Mouse (Mus musculus): ENCODE data around the gene Prmt7. TPM values are rescaled to one million over a fixed set of nuclear protein-coding genes. Genes with fewer than 3 reads are reported as not detected.
A peak's percentile ranks its signal among the peaks of the same experiment; 100 is the strongest.

The Prmt7 gene
- polyA plus RNA-seq, 1 experiment from 2014 or later = 54.1 TPM

DNA sequence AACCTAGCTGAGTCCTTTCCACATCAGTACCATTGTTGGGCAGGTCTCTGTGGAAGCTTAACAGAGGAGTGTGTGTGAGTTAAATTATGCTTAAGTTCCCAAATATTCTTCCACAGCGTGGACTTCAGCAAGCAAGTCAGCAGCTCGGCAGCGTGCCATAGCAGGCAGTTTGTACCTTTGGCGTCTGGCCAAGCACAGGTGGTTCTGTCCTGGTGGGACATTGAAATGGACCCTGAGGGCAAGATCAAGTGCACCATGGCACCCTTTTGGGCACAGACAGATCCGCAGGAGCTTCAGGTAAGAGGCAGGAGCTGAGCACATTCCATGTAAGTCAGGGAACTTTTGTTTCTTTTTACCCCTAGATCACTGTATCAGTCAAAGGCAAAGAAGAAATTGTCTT is 26.4 kb downstream of the Prmt7 start:
- Histone ChIP-seq H3K4me2 (ENCODE audit: low read length) (no peak overlapping the region), H3K4me1 (ENCODE audit: control insufficient read depth, insufficient read depth, low read length) (no peaks in the 10 kb centered on the region), H3K9ac (ENCODE audit: low read length) (no peak overlapping the region), H3K36me3 (ENCODE audit: control insufficient read depth, insufficient read depth, low read length) (peaks cover 49% of the 10 kb centered on the region), H3K27ac (ENCODE audit: low read depth, low read length) (no peak overlapping the region), H3K4me3 (ENCODE audit: low read depth, low read length) (no peak overlapping the region), H3K27me3 (replicated peaks; ENCODE audit: control insufficient read depth, insufficient read depth, low read length) (no peaks in the 10 kb centered on the region), H3K9me3 (replicated peaks; ENCODE audit: control insufficient read depth, low read length) (no peaks in the 10 kb centered on the region)
- DNase-seq (ENCODE audit: low spot score) = no peak
- 93% methylated on average over 5 of the region's 5 CpGs for WGBS
- ATAC-seq = no peak

DNA sequence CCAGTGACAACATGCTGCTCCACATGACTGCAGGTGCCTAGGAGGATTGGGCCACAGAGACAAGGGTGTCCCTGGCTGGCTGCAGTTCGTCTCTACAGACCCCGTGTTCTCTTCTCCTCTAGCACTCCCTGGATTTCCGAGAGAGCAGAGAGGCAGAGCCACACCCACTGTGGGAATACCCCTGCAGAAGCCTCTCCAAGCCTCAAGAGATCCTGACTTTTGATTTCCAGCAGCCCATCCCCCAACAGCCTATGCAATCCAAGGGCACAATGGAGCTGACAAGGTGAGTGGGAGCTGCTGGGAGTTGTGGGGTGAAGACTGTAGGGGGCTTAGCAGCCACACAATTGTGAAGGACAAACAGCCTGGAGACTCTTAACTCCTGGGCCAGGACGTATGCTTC is 39.5 kb downstream of the Prmt7 start:
- Histone ChIP-seq H3K4me1 (ENCODE audit: control insufficient read depth, insufficient read depth, low read length) (no peaks in the 10 kb centered on the region), H3K27me3 (replicated peaks; ENCODE audit: control insufficient read depth, insufficient read depth, low read length) (no peaks in the 10 kb centered on the region), H3K36me3 (ENCODE audit: control insufficient read depth, insufficient read depth, low read length) (peaks cover 82% of the 10 kb centered on the region), H3K4me2 (ENCODE audit: low read length) (no peak overlapping the region), H3K9me3 (replicated peaks; ENCODE audit: control insufficient read depth, low read length) (no peaks in the 10 kb centered on the region), H3K27ac (ENCODE audit: low read depth, low read length) (no peak overlapping the region; the same call in 1 of the 2 replicates), H3K4me3 (ENCODE audit: low read depth, low read length) (no peak overlapping the region), H3K9ac (ENCODE audit: low read length) (no peak overlapping the region)
- ATAC-seq (no peak), DNase-seq (ENCODE audit: low spot score) (no peak)
- WGBS = 83% methylated on average over 4 of the region's 4 CpGs

DNA sequence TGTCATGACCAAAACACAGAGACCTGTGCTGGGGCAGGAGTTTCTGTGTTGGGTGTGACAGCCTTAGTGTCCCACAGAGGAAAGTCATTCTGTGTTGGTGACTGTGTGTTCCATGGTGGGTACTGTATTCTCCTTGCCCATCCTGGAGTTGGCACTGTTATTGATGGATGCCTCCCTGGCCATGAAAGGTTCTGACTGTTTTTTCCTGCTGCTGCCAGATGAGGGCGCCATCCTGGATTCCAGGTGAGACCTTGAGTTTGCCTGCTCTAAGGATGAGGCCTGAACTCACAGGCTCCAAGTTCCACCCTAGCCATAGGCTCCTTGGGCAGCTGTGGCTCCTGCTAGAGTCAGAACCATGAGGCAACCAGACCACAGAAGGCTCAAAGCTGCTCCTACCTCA is 47.4 kb downstream of the Prmt7 start:
- no peak overlapping the region for H3K4me3 ChIP-seq (ENCODE audit: low read depth, low read length)
- no peaks in the 10 kb centered on the region for H3K9me3 ChIP-seq (replicated peaks; ENCODE audit: control insufficient read depth, low read length)
- WGBS = 22% methylated on average over 1 of the region's 1 CpGs
- H3K27me3 ChIP-seq (replicated peaks; ENCODE audit: control insufficient read depth, insufficient read depth, low read length) = no peaks in the 10 kb centered on the region
- no peaks in the 10 kb centered on the region for H3K4me1 ChIP-seq (ENCODE audit: control insufficient read depth, insufficient read depth, low read length)
- H3K4me2 ChIP-seq (ENCODE audit: low read length) = no peak overlapping the region
- H3K9ac ChIP-seq (ENCODE audit: low read length) = no peak overlapping the region
- no peak for ATAC-seq
- peaks cover 65% of the 10 kb centered on the region for H3K36me3 ChIP-seq (ENCODE audit: control insufficient read depth, insufficient read depth, low read length)
- no peak for DNase-seq (ENCODE audit: low spot score)
- H3K27ac ChIP-seq (ENCODE audit: low read depth, low read length) = no peak overlapping the region

DNA sequence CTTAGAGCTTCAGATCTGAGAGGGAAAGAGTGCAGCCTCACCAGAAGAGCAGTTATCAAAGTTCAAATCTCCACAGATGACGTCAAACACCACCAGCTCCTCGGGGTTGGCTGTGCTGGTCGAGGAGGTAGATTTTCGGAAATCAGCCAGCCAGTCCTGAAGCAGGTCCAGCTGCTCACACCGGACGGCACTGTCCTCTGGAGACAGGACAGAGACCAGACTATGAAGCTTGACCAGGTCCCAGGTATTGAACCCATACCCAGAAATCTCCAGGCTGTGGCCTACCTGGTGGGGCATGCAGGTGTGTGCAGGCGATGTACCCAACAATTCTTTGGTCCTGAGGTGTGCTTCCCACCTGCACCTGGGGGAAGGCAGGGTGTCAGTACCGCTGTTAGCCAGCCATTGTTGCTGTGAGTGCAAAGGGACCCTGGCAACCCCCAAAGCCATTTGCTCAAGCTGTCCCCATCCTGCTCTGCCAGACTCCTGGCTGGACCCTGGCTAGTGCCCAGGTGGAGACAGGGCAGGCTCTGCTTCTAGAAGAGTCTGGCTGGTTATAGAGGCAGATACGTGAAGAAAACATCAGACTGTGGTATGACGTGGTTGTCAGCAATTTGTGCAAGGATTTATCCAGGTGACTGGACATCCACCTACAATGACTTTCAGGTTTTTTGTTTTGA is 49.0 kb downstream of the Prmt7 start:
- DNase-seq (ENCODE audit: low spot score) (no peak), ATAC-seq (no peak)
- H3K9ac ChIP-seq (ENCODE audit: low read length) = no peak overlapping the region
- no peak overlapping the region for H3K27ac ChIP-seq (ENCODE audit: low read depth, low read length)
- H3K4me1 ChIP-seq (ENCODE audit: control insufficient read depth, insufficient read depth, low read length) = 0 out of 2 replicates have a peak, but pooled peaks cover 3% of the 10 kb centered on the region
- H3K27me3 ChIP-seq (replicated peaks; ENCODE audit: control insufficient read depth, insufficient read depth, low read length) = no peaks in the 10 kb centered on the region
- no peak overlapping the region for H3K4me3 ChIP-seq (ENCODE audit: low read depth, low read length)
- no peaks in the 10 kb centered on the region for H3K9me3 ChIP-seq (replicated peaks; ENCODE audit: control insufficient read depth, low read length)
- WGBS = 94% methylated on average over 10 of the region's 10 CpGs
- peaks cover 65% of the 10 kb centered on the region for H3K36me3 ChIP-seq (ENCODE audit: control insufficient read depth, insufficient read depth, low read length)
- no peak overlapping the region for H3K4me2 ChIP-seq (ENCODE audit: low read length)

DNA sequence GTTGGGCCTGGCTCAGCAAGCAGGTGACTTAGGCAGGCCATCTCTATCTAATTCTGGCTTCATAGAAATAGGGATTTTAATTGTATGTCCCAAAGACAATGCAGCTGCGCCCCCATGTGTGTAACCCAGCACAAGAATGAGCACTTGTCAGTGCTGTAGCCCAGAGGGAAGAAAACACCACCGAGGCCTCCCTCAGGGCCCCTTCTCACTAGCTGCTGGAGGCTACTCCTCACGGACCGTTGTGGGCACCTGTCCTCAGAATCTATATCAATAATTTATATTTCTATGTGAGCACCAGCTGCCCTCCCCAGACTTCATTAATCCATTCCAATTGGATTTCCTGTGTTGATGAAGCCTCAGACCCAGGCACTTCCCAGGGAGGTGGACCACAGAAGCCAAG is 50.2 kb downstream of the Prmt7 start:
- ATAC-seq (no peak), DNase-seq (ENCODE audit: low spot score) (no peak)
- H3K27me3 ChIP-seq (replicated peaks; ENCODE audit: control insufficient read depth, insufficient read depth, low read length) = no peaks in the 10 kb centered on the region
- whole genome bisulfite sequencing = 94% methylated on average over 4 of the region's 4 CpGs
- H3K36me3 ChIP-seq (ENCODE audit: control insufficient read depth, insufficient read depth, low read length) = peaks cover 65% of the 10 kb centered on the region
- H3K9me3 ChIP-seq (replicated peaks; ENCODE audit: control insufficient read depth, low read length) = no peaks in the 10 kb centered on the region
- no peak overlapping the region for H3K9ac ChIP-seq (ENCODE audit: low read length)
- H3K4me2 ChIP-seq (ENCODE audit: low read length) = no peak overlapping the region
- no peak overlapping the region for H3K4me3 ChIP-seq (ENCODE audit: low read depth, low read length)
- 0 out of 2 replicates have a peak, but pooled peaks cover 3% of the 10 kb centered on the region for H3K4me1 ChIP-seq (ENCODE audit: control insufficient read depth, insufficient read depth, low read length)
- H3K27ac ChIP-seq (ENCODE audit: low read depth, low read length) = no peak overlapping the region

DNA sequence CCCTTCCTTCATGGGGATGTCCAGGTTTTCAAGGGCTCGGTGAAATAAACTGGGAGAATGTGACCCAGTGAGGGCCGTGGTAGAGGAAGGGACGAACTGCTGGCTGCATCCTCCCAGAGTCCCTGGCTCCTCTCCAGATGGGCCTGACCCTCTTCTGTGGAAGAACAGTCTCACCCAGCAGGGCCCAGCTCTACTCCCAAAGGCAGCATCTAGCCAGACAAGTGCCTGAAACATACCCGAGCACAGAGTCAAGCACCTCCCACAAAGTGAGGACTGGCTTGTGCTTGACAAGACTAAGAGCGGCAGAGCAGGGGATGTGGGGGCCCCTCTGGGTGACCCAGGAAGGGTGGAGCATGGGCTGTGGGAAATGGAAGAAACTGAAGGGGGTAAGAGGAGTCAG is 51.6 kb downstream of the Prmt7 start:
- no peak overlapping the region for H3K4me3 ChIP-seq (ENCODE audit: low read depth, low read length)
- H3K27me3 ChIP-seq (replicated peaks; ENCODE audit: control insufficient read depth, insufficient read depth, low read length) = no peaks in the 10 kb centered on the region
- H3K9me3 ChIP-seq (replicated peaks; ENCODE audit: control insufficient read depth, low read length) = no peaks in the 10 kb centered on the region
- ATAC-seq (no peak), DNase-seq (ENCODE audit: low spot score) (no peak)
- H3K36me3 ChIP-seq (ENCODE audit: control insufficient read depth, insufficient read depth, low read length) = peaks cover 52% of the 10 kb centered on the region
- H3K4me1 ChIP-seq (ENCODE audit: control insufficient read depth, insufficient read depth, low read length) = 0 out of 2 replicates have a peak, but pooled peaks cover 3% of the 10 kb centered on the region
- 71% methylated on average over 5 of the region's 5 CpGs for WGBS
- H3K9ac ChIP-seq (ENCODE audit: low read length) = no peak overlapping the region
- no peak overlapping the region for H3K27ac ChIP-seq (ENCODE audit: low read depth, low read length)
- H3K4me2 ChIP-seq (ENCODE audit: low read length) = no peak overlapping the region

DNA sequence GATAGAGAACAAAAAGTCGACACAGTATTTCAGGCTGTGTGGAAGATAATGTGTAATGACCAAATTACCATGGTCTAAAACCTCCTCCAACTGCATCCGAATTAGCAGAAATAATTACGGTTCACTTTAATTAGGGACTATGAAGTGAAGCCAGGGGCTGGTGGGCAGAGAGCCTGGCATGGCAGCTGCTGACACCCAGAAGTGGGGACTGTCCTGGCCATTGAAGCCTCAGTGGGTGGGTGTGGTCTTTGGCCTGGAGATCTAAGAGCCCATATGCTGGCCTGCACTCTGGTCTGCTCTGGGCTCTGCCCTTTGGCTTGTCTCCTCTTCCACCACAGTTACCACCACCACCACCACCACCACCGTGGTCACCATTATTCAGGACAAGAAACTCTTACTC is 53.2 kb downstream of the Prmt7 start:
- H3K9me3 ChIP-seq (replicated peaks; ENCODE audit: control insufficient read depth, low read length) = no peaks in the 10 kb centered on the region
- no peak overlapping the region for H3K9ac ChIP-seq (ENCODE audit: low read length)
- peak; percentile 30; the same call in 1 of the 2 replicates for ATAC-seq
- peaks cover 8% of the 10 kb centered on the region for H3K4me1 ChIP-seq (ENCODE audit: control insufficient read depth, insufficient read depth, low read length)
- WGBS = 69% methylated on average over 4 of the region's 4 CpGs
- no peak overlapping the region for H3K4me3 ChIP-seq (ENCODE audit: low read depth, low read length)
- peak; percentile 49 for DNase-seq (ENCODE audit: low spot score)
- peaks cover 43% of the 10 kb centered on the region for H3K36me3 ChIP-seq (ENCODE audit: control insufficient read depth, insufficient read depth, low read length)
- H3K4me2 ChIP-seq (ENCODE audit: low read length) = no peak overlapping the region
- no peak overlapping the region for H3K27ac ChIP-seq (ENCODE audit: low read depth, low read length)
- no peaks in the 10 kb centered on the region for H3K27me3 ChIP-seq (replicated peaks; ENCODE audit: control insufficient read depth, insufficient read depth, low read length)

DNA sequence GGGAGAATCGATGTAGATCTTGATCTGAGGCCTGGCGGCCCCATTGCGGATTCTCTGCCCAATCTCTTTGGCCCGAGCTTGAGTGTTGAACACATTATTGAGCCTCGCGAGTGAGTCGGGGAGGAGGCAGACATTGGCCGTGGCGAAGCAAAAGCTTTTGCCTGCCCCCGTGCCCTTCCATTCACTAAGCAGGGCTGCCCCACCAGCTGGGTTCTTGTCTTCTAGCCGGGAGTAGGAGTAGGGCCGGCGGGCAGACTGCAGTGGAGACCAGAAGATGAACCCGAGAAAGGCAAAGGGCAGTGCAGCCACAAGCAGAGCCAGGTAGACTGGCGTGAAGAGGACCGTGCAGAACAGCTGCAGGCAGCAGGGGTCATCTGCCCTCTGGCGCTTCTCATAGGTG is 54.7 kb downstream of the Prmt7 start:
- peaks cover 32% of the 10 kb centered on the region for H3K36me3 ChIP-seq (ENCODE audit: control insufficient read depth, insufficient read depth, low read length)
- no peaks in the 10 kb centered on the region for H3K9me3 ChIP-seq (replicated peaks; ENCODE audit: control insufficient read depth, low read length)
- H3K4me2 ChIP-seq (ENCODE audit: low read length) = no peak overlapping the region
- no peaks in the 10 kb centered on the region for H3K27me3 ChIP-seq (replicated peaks; ENCODE audit: control insufficient read depth, insufficient read depth, low read length)
- WGBS = 85% methylated on average over 17 of the region's 17 CpGs
- H3K4me3 ChIP-seq (ENCODE audit: low read depth, low read length) = no peak overlapping the region
- DNase-seq (ENCODE audit: low spot score) (no peak), ATAC-seq (no peak)
- no peak overlapping the region for H3K9ac ChIP-seq (ENCODE audit: low read length)
- H3K27ac ChIP-seq (ENCODE audit: low read depth, low read length) = no peak overlapping the region
- H3K4me1 ChIP-seq (ENCODE audit: control insufficient read depth, insufficient read depth, low read length) = peaks cover 22% of the 10 kb centered on the region

DNA sequence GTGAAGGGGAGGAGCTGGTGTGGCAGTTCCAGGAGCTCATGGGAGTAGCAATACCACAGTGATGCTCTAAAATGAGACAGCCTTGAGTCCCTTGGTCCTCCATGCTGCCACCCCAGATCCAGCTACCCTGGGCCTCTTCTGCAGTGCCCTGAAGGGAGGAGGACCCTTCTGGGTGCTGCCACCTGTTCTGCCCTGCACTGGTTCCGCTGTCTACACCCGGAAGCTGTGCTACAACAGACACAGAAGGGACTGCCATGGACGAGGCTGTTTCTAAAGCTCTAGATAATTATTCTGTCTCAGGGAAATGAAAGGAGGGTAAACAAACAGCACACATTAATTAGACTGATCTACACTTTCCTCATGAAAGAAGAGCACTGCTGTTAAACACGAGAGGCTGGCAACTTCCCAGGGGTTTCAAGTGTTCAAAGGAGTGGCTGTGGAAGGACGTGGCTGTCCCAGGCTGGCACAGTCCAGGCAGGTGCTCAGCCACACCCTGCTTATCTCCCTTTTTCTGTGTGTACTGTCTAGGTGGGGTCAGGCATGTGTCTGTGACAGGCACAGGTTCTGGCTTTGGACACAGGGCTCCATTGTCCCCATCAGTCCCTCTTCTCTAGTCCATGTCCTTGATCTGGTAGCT is 58.1 kb downstream of the Prmt7 start:
- peak overlapping the region; percentile 17; the same call in 1 of the 2 replicates for H3K9ac ChIP-seq (ENCODE audit: low read length)
- DNase-seq (ENCODE audit: low spot score) (peak; percentile 62), ATAC-seq (no peak; the same call in 1 of the 2 replicates)
- peaks cover 21% of the 10 kb centered on the region for H3K36me3 ChIP-seq (ENCODE audit: control insufficient read depth, insufficient read depth, low read length)
- H3K4me2 ChIP-seq (ENCODE audit: low read length) = no peak overlapping the region
- no peak overlapping the region for H3K4me3 ChIP-seq (ENCODE audit: low read depth, low read length)
- H3K27ac ChIP-seq (ENCODE audit: low read depth, low read length) = no peak overlapping the region
- H3K27me3 ChIP-seq (replicated peaks; ENCODE audit: control insufficient read depth, insufficient read depth, low read length) = no peaks in the 10 kb centered on the region
- no peaks in the 10 kb centered on the region for H3K9me3 ChIP-seq (replicated peaks; ENCODE audit: control insufficient read depth, low read length)
- H3K4me1 ChIP-seq (ENCODE audit: control insufficient read depth, insufficient read depth, low read length) = peaks cover 33% of the 10 kb centered on the region
- WGBS = 28% methylated on average over 5 of the region's 5 CpGs
